Mouse (Mus musculus) adrenal gland, adult 8-10 months (tissue): ENCODE results near the gene Rspry1. TPM values are rescaled to one million over a fixed set of nuclear protein-coding genes. Genes with fewer than 3 reads are reported as not detected.

ENCODE experiments used
- DNase-seq: peaks from one replicate; pipeline ENCODE4 v3.0.0; 2022
- total RNA-seq, 4 experiments: library from RNA; stranded (reverse); gene quantifications; 2 replicates each; pipeline ENCODE4 v1.2.4; 2022

Rspry1 gene
- total RNA-seq = 10 to 100 TPM; 20.4 to 30.0 (median 22.5) TPM

- peak; percentile 100 for DNase-seq
Measured at GRCm38 (mm10) chr8:94601607-94602385, at the start of gene Rspry1, which contains the start of gene Fam192a. Gene Rspry1, plus strand, starts transcription at chr8:94601937. Gene Fam192a, minus strand, starts transcription at chr8:94601997.

- no peak for DNase-seq
Measured at GRCm38 (mm10) chr8:94552696-94553095, 49.0 kb upstream of the Rspry1 start.

- peak; percentile 72 for DNase-seq
Measured at GRCm38 (mm10) chr8:94557281-94557680, 44.5 kb upstream of the Rspry1 start.

- no peak for DNase-seq
Measured at GRCm38 (mm10) chr8:94561256-94561655, 40.5 kb upstream of the Rspry1 start.

GRCm38 (mm10) chr8:94564421-94564820, 37.3 kb upstream of the Rspry1 start:
- no peak for DNase-seq

GRCm38 (mm10) chr8:94566033-94566432, 35.7 kb upstream of the Rspry1 start:
- DNase-seq = no peak

GRCm38 (mm10) chr8:94566446-94567158, 35.1 kb upstream of the Rspry1 start:
- no peak for DNase-seq

GRCm38 (mm10) chr8:94567159-94567849, 34.4 kb upstream of the Rspry1 start:
- no peak for DNase-seq

GRCm38 (mm10) chr8:94568098-94568497, 33.6 kb upstream of the Rspry1 start:
- DNase-seq = no peak

GRCm38 (mm10) chr8:94569419-94569818, 32.3 kb upstream of the Rspry1 start:
- DNase-seq = no peak

GRCm38 (mm10) chr8:94571896-94572295, 29.8 kb upstream of the Rspry1 start:
- DNase-seq = no peak

GRCm38 (mm10) chr8:94574159-94574907, 27.4 kb upstream of the Rspry1 start:
- no peak for DNase-seq

GRCm38 (mm10) chr8:94575148-94575547, 26.6 kb upstream of the Rspry1 start:
- no peak for DNase-seq

- no peak for DNase-seq
Measured at GRCm38 (mm10) chr8:94581820-94582483, 19.8 kb upstream of the Rspry1 start.

- DNase-seq = no peak
Measured at GRCm38 (mm10) chr8:94582569-94582968, 19.2 kb upstream of the Rspry1 start.

GRCm38 (mm10) chr8:94584238-94584817, 17.4 kb upstream of the Rspry1 start:
- DNase-seq = no peak

GRCm38 (mm10) chr8:94591691-94592090, 10.0 kb upstream of the Rspry1 start:
- DNase-seq = no peak

- no peak for DNase-seq
Measured at GRCm38 (mm10) chr8:94594211-94594610, 7.5 kb upstream of the Rspry1 start.

GRCm38 (mm10) chr8:94600478-94600877, 1.3 kb upstream of the Rspry1 start:
- no peak for DNase-seq

GRCm38 (mm10) chr8:94601034-94601606, 617 bp upstream of the Rspry1 start:
- peak; percentile 14 for DNase-seq
